Mouse (Mus musculus) olfactory bulb, adult 2 months (tissue): ENCODE results near the gene Fam49a. TPM values are rescaled to one million over a fixed set of nuclear protein-coding genes. Genes with fewer than 3 reads are reported as not detected.
"Not testable (repeated sequence)": the region's sequence is repeated elsewhere in the genome, so short reads cannot be mapped to it uniquely, and the experiment has no call there.

ENCODE experiments used
- H3K27ac ChIP-seq: fragments of 200-500 bp; 2 replicates; pipeline ENCODE4 v1.5.1; 2012; ENCODE audit warnings: low read depth, low read length; ENCODE audit not compliant: insufficient read depth
- H3K4me1 ChIP-seq: fragments of 200-500 bp; 2 replicates; pipeline ENCODE4 v1.6.1; 2012; ENCODE audit warnings: low read length; ENCODE audit not compliant: control insufficient read depth, insufficient read depth
- H3K4me3 ChIP-seq: fragments of 200-500 bp; 2 replicates; pipeline ENCODE4 v1.5.1; 2012; ENCODE audit warnings: mild to moderate bottlenecking, low read depth, low read length, moderate library complexity; ENCODE audit not compliant: insufficient read depth
- CTCF ChIP-seq: fragments of 200-500 bp; IDR thresholded peaks from 2 replicates; pipeline ENCODE4 v1.5.1; 2012; ENCODE audit warnings: low read depth, mild to moderate bottlenecking, low read length, moderate library complexity; ENCODE audit not compliant: insufficient read depth
- POLR2A ChIP-seq: fragments of 200-500 bp; IDR thresholded peaks from 2 replicates; pipeline ENCODE4 v1.6.1; 2012; ENCODE audit warnings: mild to moderate bottlenecking, low read depth, low read length, moderate library complexity; ENCODE audit not compliant: insufficient read depth
- WGBS: fragments of 180-500 bp; shearing (Covaris S2); methylation state at CpG from one replicate; pipeline ENCODE4 v1.1.7; 2018; 5-methylcytosine and 5-hydroxymethylcytosine counted together
- polyA plus RNA-seq: library from polyadenylated mRNA; stranded (reverse); fragments of >200 nt; gene quantifications from 2 replicates; pipeline ENCODE4 v1.2.4, GENCODE M21; 2012; ENCODE audit warnings: low replicate concordance; ENCODE audit not compliant: missing spikeins, insufficient read depth, insufficient read length

Fam49a gene
- polyA plus RNA-seq, 1 experiment, result not detected

DNA sequence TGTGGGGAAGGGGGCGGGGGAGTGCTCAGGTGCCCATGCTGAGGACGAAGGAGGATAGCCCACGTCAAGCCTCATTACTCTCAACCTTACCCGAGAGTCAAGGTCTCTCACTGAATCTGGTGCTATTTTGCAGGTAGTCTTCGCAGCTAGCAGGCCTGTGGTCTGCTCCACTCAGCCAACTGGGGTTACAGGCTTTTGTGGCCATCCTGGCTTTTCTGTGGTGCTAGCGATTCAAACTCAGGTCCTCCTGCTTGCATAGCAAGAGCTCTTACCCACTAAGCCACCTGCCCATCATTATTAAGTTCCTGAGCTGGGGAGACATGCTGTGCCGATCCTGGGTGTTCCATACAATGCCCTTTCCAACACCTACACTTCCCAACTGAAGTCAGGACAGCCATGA, 55.7 kb downstream of the Fam49a start:
- WGBS, result 72% methylated on average over 7 of the region's 7 CpGs
- no peak overlapping the region; the same call in 1 of the 2 replicates for H3K27ac ChIP-seq

DNA sequence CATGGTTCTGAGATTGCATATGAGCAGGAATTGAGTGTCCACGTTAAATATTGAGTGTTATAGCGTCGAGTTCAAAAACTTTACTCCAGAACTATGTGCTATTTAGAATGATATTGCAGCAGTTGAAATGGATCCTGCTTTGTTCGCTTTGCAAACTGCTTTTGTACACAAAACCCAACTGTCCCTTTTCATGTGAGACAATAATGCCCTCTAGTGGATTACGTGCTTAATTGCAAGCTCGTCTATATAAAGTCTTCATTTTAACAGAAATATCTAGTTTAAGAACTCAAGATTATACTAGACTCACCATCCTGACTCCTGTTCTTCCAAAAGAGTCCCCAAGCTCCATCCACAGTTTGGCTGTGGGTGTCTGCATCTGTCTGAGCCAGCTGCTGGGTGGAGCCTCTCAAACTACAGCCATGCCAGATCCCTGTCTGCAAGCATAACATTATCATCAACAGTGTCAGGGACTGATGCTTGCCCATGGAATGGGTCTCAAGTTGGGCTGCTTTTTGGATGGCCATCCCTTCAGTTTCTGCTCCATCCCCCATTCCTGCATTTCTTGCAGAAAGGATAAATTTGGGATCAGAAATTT, 56.3 kb downstream of the Fam49a start:
- peaks cover 27% of the 10 kb centered on the region for H3K4me1 ChIP-seq
- H3K4me3 ChIP-seq, result no peak overlapping the region
- no peak for TF ChIP-seq CTCF
- no peak for TF ChIP-seq POLR2A
- 2% methylated on average over 6 of the region's 6 CpGs for WGBS
- H3K27ac ChIP-seq, result no peak overlapping the region; the same call in 1 of the 2 replicates

More for the DNA sequence above, 55.7 kb downstream of the Fam49a start:
- H3K4me3 ChIP-seq, result no peak overlapping the region
- TF ChIP-seq CTCF (no peak), POLR2A (no peak)
- H3K4me1 ChIP-seq, result peaks cover 31% of the 10 kb centered on the region

DNA sequence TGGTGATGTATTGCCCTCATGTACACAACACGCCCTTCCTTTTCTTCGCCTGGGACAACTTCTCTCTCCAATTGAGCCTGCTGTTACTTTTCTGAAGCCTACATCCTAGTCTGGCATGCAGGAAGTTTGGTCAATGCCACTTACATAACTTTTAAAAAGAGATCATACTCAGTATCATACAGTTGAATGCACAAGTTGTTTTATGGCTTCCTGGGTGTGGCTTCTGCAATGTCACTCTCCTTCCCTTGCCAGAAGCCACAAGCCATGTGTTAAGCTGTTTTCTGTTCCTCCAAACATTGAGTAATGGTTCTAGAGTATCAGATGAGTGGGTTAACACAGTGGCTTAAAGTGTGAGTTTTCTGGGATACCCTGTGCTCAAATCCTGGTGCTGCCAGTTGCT, 58.8 kb downstream of the Fam49a start:
- peaks cover 23% of the 10 kb centered on the region for H3K4me1 ChIP-seq
- WGBS, result 93% methylated on average over 2 of the region's 2 CpGs
- no peak overlapping the region for H3K27ac ChIP-seq
- H3K4me3 ChIP-seq, result no peak overlapping the region
- TF ChIP-seq CTCF (no peak), POLR2A (no peak)

DNA sequence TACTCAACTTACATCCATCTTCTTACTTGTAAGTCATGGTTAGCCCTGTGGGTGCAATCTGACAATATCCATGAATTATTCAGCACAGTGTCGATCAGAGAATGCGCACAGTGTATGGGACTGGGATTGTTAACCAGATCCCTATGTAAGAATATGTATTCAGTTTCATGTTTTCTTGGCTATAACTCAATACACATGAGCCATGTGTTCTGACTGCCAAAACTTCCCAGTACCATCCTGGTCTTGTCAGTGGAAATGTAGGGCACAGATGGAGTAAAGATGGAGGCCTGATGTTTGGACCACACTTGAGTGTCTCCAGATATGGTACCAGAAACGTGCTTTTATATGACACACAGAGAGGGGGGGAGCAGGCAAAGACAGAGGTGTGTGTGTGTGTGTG, 59.2 kb downstream of the Fam49a start:
- 75% methylated on average over 3 of the region's 3 CpGs for WGBS
- Histone ChIP-seq H3K27ac (no peak overlapping the region), H3K4me3 (no peak overlapping the region), H3K4me1 (peaks cover 20% of the 10 kb centered on the region)
- TF ChIP-seq POLR2A (no peak), CTCF (no peak)

DNA sequence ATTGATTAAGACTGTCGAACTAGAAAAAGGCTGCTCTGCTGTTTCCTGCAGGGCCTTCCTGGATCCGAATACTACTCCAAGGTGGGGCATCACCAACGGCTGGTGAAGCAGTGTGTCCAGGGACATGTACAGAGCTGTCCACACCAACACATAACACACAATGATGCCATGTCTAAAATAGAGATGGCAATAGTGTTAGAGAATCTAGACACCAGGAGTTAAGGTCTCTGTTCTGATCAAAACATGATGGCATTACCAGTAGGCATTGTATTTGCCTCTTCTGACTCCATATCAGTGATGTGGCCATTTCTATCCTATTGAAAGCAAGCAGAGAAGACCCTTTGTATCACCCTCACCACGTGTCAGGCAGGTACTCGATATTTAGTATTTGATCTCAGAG, 61.1 kb downstream of the Fam49a start:
- Histone ChIP-seq H3K27ac (no peak overlapping the region), H3K4me3 (no peak overlapping the region), H3K4me1 (peaks cover 11% of the 10 kb centered on the region)
- TF ChIP-seq CTCF (no peak), POLR2A (no peak)
- 75% methylated on average over 5 of the region's 5 CpGs for WGBS

DNA sequence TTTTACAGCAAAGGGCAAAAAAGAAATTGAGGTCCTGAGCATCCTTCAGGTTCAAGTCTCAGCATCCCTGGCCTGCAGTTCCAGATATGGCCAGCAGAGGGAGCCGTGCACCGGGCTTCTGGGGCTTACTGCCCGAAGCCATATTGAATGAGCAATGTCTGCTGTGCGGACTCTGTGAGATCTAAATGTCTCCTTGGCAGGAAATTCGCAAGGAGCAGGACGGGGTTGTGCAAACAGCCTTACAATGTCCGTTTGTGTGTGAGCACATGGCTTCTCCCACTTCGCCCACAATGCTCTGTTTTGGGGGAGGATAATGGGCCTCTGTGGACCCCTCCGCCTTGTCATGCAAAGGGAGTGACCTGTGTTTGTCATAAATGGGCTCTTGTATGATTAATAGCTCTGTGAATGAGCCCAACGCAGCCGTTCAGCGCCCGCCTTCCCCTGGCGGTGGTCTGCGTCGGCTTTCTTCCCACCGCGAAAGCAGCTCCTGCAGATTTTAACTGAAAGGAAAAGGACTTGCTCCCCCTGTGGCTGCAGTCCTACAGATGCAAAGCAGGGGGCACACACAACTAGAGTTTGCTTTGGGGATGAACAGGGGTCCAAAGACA, 61.8 kb downstream of the Fam49a start:
- 5% methylated on average over 18 of the region's 18 CpGs for WGBS
- TF ChIP-seq CTCF (peak; percentile 96), POLR2A (no peak)
- H3K27ac ChIP-seq, result peak overlapping the region; percentile 75
- peaks cover 8% of the 10 kb centered on the region for H3K4me1 ChIP-seq
- peak overlapping the region; percentile 51 for H3K4me3 ChIP-seq

DNA sequence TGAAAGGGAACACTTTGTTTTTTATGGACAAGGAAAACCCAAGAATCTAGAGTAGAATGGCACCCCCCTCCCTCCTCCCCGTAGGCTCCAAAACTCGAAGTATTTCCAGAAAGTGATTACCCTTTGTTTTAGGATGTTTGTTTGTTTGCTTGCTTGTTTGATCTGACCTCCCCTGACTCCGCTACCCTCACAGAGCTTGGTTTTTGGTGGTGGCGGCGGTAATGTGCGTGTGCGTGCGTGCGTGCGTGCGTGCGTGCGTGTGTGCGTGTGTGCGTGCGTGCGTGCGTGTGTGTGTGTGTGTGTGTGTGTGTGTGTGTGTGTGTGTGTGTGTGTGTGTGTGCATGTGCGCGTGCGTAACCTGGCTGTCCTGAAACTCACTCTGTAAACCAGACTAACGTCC, 62.3 kb downstream of the Fam49a start:
- not testable (repeated sequence) for H3K27ac ChIP-seq, H3K4me3 ChIP-seq, H3K4me1 ChIP-seq
- WGBS, result 90% methylated on average over 22 of the region's 22 CpGs

DNA sequence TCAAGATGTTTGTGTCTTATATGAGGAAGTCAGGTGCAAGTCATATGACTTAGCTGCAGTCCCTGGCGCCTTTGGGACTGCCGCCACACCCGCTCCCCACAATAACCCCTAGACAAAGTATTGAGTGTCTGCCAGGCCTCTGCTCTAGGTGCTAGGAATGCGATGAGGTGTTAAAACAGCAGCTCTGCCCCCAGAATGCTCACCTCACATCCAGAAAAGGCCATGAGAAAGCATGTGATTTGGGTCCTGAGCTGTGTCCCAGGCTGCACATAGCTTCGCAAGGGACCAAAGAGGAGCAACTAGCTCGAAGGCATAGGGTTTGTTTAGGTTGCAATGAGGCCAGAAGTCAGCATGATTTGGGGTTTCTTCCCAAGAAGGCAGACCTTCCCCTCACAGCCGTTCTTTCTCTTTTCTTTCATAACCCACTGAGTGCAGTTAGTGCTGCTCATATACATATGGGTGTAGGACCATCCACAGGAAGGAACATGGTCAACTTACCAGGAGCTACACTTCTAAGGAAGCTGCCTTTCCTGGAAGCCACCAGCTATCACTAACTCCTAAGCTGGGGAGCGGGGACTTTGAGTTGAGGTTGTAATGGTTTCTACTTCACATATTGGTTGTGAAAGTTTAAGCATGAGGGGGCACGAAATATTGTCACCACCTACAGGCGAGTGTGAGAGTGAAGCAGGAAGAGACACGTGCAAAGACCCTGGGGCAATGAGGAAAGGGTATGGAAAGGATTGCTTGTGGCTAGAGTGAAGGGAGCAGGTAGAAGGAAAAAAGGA, 71.8 kb downstream of the Fam49a start:
- TF ChIP-seq CTCF, result no peak
- no peak for TF ChIP-seq POLR2A

DNA sequence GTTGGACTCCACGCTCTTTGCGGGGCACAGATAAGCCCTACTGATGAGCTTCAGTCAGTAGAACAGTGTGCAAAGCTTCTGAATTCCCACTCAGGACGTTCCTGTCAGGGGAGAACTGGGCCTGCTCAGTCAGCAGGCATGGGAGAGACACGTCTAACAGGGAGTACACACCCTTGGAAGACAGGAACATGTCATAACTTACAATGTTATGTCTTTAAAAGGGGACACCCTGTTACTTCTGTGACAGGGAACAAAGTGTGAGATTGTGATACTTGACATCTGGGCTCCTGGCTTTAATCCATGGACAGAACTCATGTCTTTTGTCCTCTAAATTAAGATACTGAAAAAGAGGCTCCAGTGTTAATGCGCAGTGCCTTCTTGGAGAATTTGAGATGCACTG, 72.5 kb downstream of the Fam49a start:
- Histone ChIP-seq H3K4me3 (no peak overlapping the region), H3K4me1 (peaks cover 8% of the 10 kb centered on the region), H3K27ac (no peak overlapping the region)
- WGBS, result 85% methylated on average over 5 of the region's 5 CpGs
- TF ChIP-seq POLR2A (no peak), CTCF (no peak)

More for the DNA sequence above, 71.8 kb downstream of the Fam49a start:
- WGBS, result 90% methylated on average over 11 of the region's 11 CpGs
- Histone ChIP-seq H3K4me1 (peaks cover 10% of the 10 kb centered on the region), H3K4me3 (no peak overlapping the region), H3K27ac (no peak overlapping the region)
